Mouse (Mus musculus) embryonic facial prominence, embryonic 13.5 days (tissue): Measurements from ENCODE around the gene Dnase2b. TPM values are rescaled to one million over a fixed set of nuclear protein-coding genes. Genes with fewer than 3 reads are reported as not detected.

Source experiments
- ATAC-seq: fragments of 200-750 bp; cut with Nextera tagmentation; 2 replicates; pipeline ENCODE4 v1.8.0; 2017; ENCODE audit warnings: low read depth; ENCODE audit not compliant: insufficient number of reproducible peaks, insufficient read depth, low FRiP score, low TSS enrichment
- H3K27ac ChIP-seq: fragments of 300-500 bp; sonication (generic); 2 replicates; pipeline ENCODE4 v1.5.1; 2015; ENCODE audit warnings: moderate library complexity, mild to moderate bottlenecking, inconsistent platforms
- H3K27me3 ChIP-seq: fragments of 300-500 bp; sonication (generic); 2 replicates; pipeline ENCODE4 v1.6.1; 2015; ENCODE audit warnings: mild to moderate bottlenecking, inconsistent platforms
- H3K36me3 ChIP-seq: fragments of 300-500 bp; sonication (generic); 2 replicates; pipeline ENCODE4 v1.6.1; 2015; ENCODE audit warnings: mild to moderate bottlenecking, inconsistent platforms
- H3K4me1 ChIP-seq: fragments of 300-500 bp; sonication (generic); 2 replicates; pipeline ENCODE4 v1.6.1; 2015; ENCODE audit warnings: inconsistent platforms
- H3K4me2 ChIP-seq: fragments of 300-500 bp; sonication (generic); 2 replicates; pipeline ENCODE4 v1.6.1; 2015; ENCODE audit warnings: moderate library complexity, mild to moderate bottlenecking, inconsistent platforms
- H3K4me3 ChIP-seq: fragments of 300-500 bp; sonication (generic); 2 replicates; pipeline ENCODE4 v1.5.1; 2015; ENCODE audit warnings: mild to moderate bottlenecking, inconsistent platforms
- H3K9ac ChIP-seq: fragments of 300-500 bp; sonication (generic); 2 replicates; pipeline ENCODE4 v1.6.1; 2015; ENCODE audit warnings: mild to moderate bottlenecking, inconsistent platforms
- H3K9me3 ChIP-seq: fragments of 300-500 bp; sonication (generic); 2 replicates; pipeline ENCODE4 v1.6.1; 2016; ENCODE audit warnings: inconsistent platforms
- WGBS: fragments of 180-500 bp; shearing (Covaris S2); methylation state at CpG from one replicate; pipeline ENCODE4 v1.1.7; 2015; ENCODE audit warnings: mixed read lengths; 5-methylcytosine and 5-hydroxymethylcytosine counted together
- polyA plus RNA-seq: library from polyadenylated mRNA; unstranded; fragments of >200 nt; fragmentation: Nextera tagmentation; extraction: Ambion mirVana; gene quantifications from 2 replicates; pipeline ENCODE4 v1.2.1, GENCODE M21; 2015

The Dnase2b gene
- polyA plus RNA-seq, 1 experiment from 2014 or later: 0.07 TPM

- no peaks in the 10 kb centered on the region for H3K4me1 ChIP-seq
- no peak overlapping the region for H3K9ac ChIP-seq
- ATAC-seq: no peak
- no peaks in the 10 kb centered on the region for H3K36me3 ChIP-seq
- WGBS: 86% methylated on average over 4 of the region's 4 CpGs
- H3K4me3 ChIP-seq: no peak overlapping the region
- no peak overlapping the region for H3K4me2 ChIP-seq
- H3K27ac ChIP-seq: no peak overlapping the region
- no peaks in the 10 kb centered on the region for H3K9me3 ChIP-seq
- H3K27me3 ChIP-seq: no peaks in the 10 kb centered on the region
Observed at GRCm38 (mm10) chr3:146611261-146611660, 4.1 kb downstream of the Dnase2b start.

GRCm38 (mm10) chr3:146610322-146610721 lies 5.1 kb downstream of the Dnase2b start:
- Histone ChIP-seq H3K27me3 (no peaks in the 10 kb centered on the region), H3K9ac (no peak overlapping the region), H3K36me3 (no peaks in the 10 kb centered on the region), H3K4me2 (no peak overlapping the region), H3K9me3 (no peaks in the 10 kb centered on the region), H3K27ac (no peak overlapping the region), H3K4me3 (no peak overlapping the region), H3K4me1 (no peaks in the 10 kb centered on the region)
- ATAC-seq: no peak
- WGBS: 85% methylated on average over 10 of the region's 10 CpGs

- Histone ChIP-seq H3K4me3 (no peak overlapping the region), H3K4me2 (no peak overlapping the region), H3K36me3 (no peaks in the 10 kb centered on the region), H3K4me1 (no peaks in the 10 kb centered on the region), H3K27me3 (no peaks in the 10 kb centered on the region), H3K27ac (no peak overlapping the region), H3K9me3 (no peaks in the 10 kb centered on the region), H3K9ac (no peak overlapping the region)
- no peak for ATAC-seq
- WGBS: 49% methylated on average over 1 of the region's 1 CpGs
Observed at GRCm38 (mm10) chr3:146607368-146607767, 8.0 kb downstream of the Dnase2b start.

GRCm38 (mm10) chr3:146604647-146605046 lies 10.7 kb downstream of the Dnase2b start:
- no peaks in the 10 kb centered on the region for H3K9me3 ChIP-seq
- no peak overlapping the region for H3K4me2 ChIP-seq
- no peak overlapping the region for H3K9ac ChIP-seq
- no peak overlapping the region for H3K27ac ChIP-seq
- no peak for ATAC-seq
- H3K4me3 ChIP-seq: no peak overlapping the region
- WGBS: 80% methylated on average over 9 of the region's 9 CpGs
- H3K4me1 ChIP-seq: no peaks in the 10 kb centered on the region
- H3K27me3 ChIP-seq: no peaks in the 10 kb centered on the region
- no peaks in the 10 kb centered on the region for H3K36me3 ChIP-seq

- no peak overlapping the region for H3K9ac ChIP-seq
- no peaks in the 10 kb centered on the region for H3K36me3 ChIP-seq
- WGBS: 86% methylated on average over 3 of the region's 3 CpGs
- ATAC-seq: no peak
- no peak overlapping the region for H3K27ac ChIP-seq
- H3K4me3 ChIP-seq: no peak overlapping the region
- H3K9me3 ChIP-seq: no peaks in the 10 kb centered on the region
- no peaks in the 10 kb centered on the region for H3K4me1 ChIP-seq
- no peak overlapping the region for H3K4me2 ChIP-seq
- no peaks in the 10 kb centered on the region for H3K27me3 ChIP-seq
Observed at GRCm38 (mm10) chr3:146602531-146602930, 12.9 kb downstream of the Dnase2b start.

GRCm38 (mm10) chr3:146601205-146601604 lies 14.2 kb downstream of the Dnase2b start:
- WGBS: 92% methylated on average over 2 of the region's 2 CpGs
- H3K4me2 ChIP-seq: no peak overlapping the region
- H3K4me3 ChIP-seq: no peak overlapping the region
- H3K36me3 ChIP-seq: no peaks in the 10 kb centered on the region
- H3K27me3 ChIP-seq: no peaks in the 10 kb centered on the region
- ATAC-seq: no peak
- no peaks in the 10 kb centered on the region for H3K9me3 ChIP-seq
- no peaks in the 10 kb centered on the region for H3K4me1 ChIP-seq
- H3K9ac ChIP-seq: no peak overlapping the region
- no peak overlapping the region for H3K27ac ChIP-seq

- Histone ChIP-seq H3K36me3 (no peaks in the 10 kb centered on the region), H3K9me3 (no peaks in the 10 kb centered on the region), H3K4me2 (no peak overlapping the region), H3K4me3 (no peak overlapping the region), H3K27ac (no peak overlapping the region), H3K27me3 (no peaks in the 10 kb centered on the region), H3K9ac (no peak overlapping the region), H3K4me1 (no peaks in the 10 kb centered on the region)
- ATAC-seq: no peak
- 89% methylated on average over 6 of the region's 6 CpGs for WGBS
Observed at GRCm38 (mm10) chr3:146599198-146599900, 16.0 kb downstream of the Dnase2b start.

- WGBS: 71% methylated on average over 6 of the region's 6 CpGs
- no peak overlapping the region for H3K27ac ChIP-seq
- H3K27me3 ChIP-seq: no peaks in the 10 kb centered on the region
- no peaks in the 10 kb centered on the region for H3K9me3 ChIP-seq
- H3K9ac ChIP-seq: no peak overlapping the region
- H3K4me2 ChIP-seq: no peak overlapping the region
- H3K4me1 ChIP-seq: no peaks in the 10 kb centered on the region
- no peak overlapping the region for H3K4me3 ChIP-seq
- ATAC-seq: no peak
- H3K36me3 ChIP-seq: no peaks in the 10 kb centered on the region
Observed at GRCm38 (mm10) chr3:146598411-146598810, 17.0 kb downstream of the Dnase2b start.

GRCm38 (mm10) chr3:146596864-146597263 lies 18.5 kb downstream of the Dnase2b start:
- H3K9ac ChIP-seq: no peak overlapping the region
- no peak for ATAC-seq
- H3K4me3 ChIP-seq: no peak overlapping the region
- no peak overlapping the region for H3K4me2 ChIP-seq
- H3K4me1 ChIP-seq: no peaks in the 10 kb centered on the region
- H3K27me3 ChIP-seq: no peaks in the 10 kb centered on the region
- H3K9me3 ChIP-seq: no peaks in the 10 kb centered on the region
- H3K27ac ChIP-seq: no peak overlapping the region
- no peaks in the 10 kb centered on the region for H3K36me3 ChIP-seq
- WGBS: 87% methylated on average over 7 of the region's 7 CpGs

- Histone ChIP-seq H3K9ac (no peak overlapping the region), H3K36me3 (no peaks in the 10 kb centered on the region), H3K9me3 (no peaks in the 10 kb centered on the region), H3K4me3 (no peak overlapping the region), H3K4me1 (no peaks in the 10 kb centered on the region), H3K4me2 (no peak overlapping the region), H3K27me3 (no peaks in the 10 kb centered on the region), H3K27ac (no peak overlapping the region)
- no peak for ATAC-seq
- 81% methylated on average over 8 of the region's 8 CpGs for WGBS
Observed at GRCm38 (mm10) chr3:146596387-146596786, 19.0 kb downstream of the Dnase2b start.

GRCm38 (mm10) chr3:146595440-146595839 lies 20.0 kb downstream of the Dnase2b start:
- H3K27ac ChIP-seq: no peak overlapping the region
- 86% methylated on average over 6 of the region's 6 CpGs for WGBS

GRCm38 (mm10) chr3:146591601-146592000 lies 23.8 kb downstream of the Dnase2b start:
- 50% methylated on average over 2 of the region's 2 CpGs for WGBS
- Histone ChIP-seq H3K4me2 (no peak overlapping the region), H3K27ac (no peak overlapping the region), H3K4me3 (no peak overlapping the region), H3K9me3 (no peaks in the 10 kb centered on the region), H3K36me3 (no peaks in the 10 kb centered on the region), H3K9ac (no peak overlapping the region), H3K4me1 (no peaks in the 10 kb centered on the region), H3K27me3 (no peaks in the 10 kb centered on the region)
- ATAC-seq: no peak

More at GRCm38 (mm10) chr3:146595440-146595839, 20.0 kb downstream of the Dnase2b start:
- Histone ChIP-seq H3K4me3 (no peak overlapping the region), H3K4me2 (no peak overlapping the region), H3K36me3 (no peaks in the 10 kb centered on the region), H3K4me1 (no peaks in the 10 kb centered on the region), H3K9ac (no peak overlapping the region), H3K9me3 (no peaks in the 10 kb centered on the region), H3K27me3 (no peaks in the 10 kb centered on the region)
- no peak for ATAC-seq
